Mouse (Mus musculus): ENCODE data around the gene Tgif1. TPM values are rescaled to one million over a fixed set of nuclear protein-coding genes. Genes with fewer than 3 reads are reported as not detected.
"Not testable (repeated sequence)": the region's sequence is repeated elsewhere in the genome, so short reads cannot be mapped to it uniquely, and the experiment has no call there.

Gene Tgif1
- total and polyA plus RNA-seq, 3 experiments = 44.5 to 74.4 (median 70.6) TPM

- Histone ChIP-seq H3K4me3 (replicated peaks in 1 of 3; ENCODE audit: low read depth in 2 of 3, low read length in 2 of 3, poor library complexity in 1 of 3) (no peak overlapping the region), H3K4me2 (ENCODE audit: insufficient read depth, low read depth, poor library complexity, severe bottlenecking) (no peak overlapping the region), H3K9ac (ENCODE audit: insufficient read depth, low read depth) (no peak overlapping the region), H3K27me3 (replicated peaks) (no peaks in the 10 kb centered on the region), H3K27ac (ENCODE audit: insufficient read depth, low read depth) (no peak overlapping the region), H3K4me1 (ENCODE audit: control insufficient read depth in 1 of 2, insufficient read depth in 2 of 2) (peaks cover 16% of the 10 kb centered on the region in 2 experiments), H3K9me3 (replicated peaks; ENCODE audit: low read length) (peaks cover 3% of the 10 kb centered on the region), H3K36me3 (replicated peaks in 1 of 2; ENCODE audit: control insufficient read depth in 1 of 2, insufficient read depth in 1 of 2, low read length in 1 of 2) (peaks cover 0 to 7% of the 10 kb centered on the region in 2 experiments), H3K79me2 (replicated peaks; ENCODE audit: control insufficient read depth, extremely low read depth, insufficient read depth, poor library complexity, severe bottlenecking) (no peaks in the 10 kb centered on the region)
- TF ChIP-seq KAT2A (IDR thresholded peaks at IDR 0.05; ENCODE audit: insufficient replicate concordance, low read length) (no peak), USF1 (IDR thresholded peaks at IDR 0.05; ENCODE audit: low read depth, low read length) (no peak), ZMIZ1 (IDR thresholded peaks at IDR 0.05; ENCODE audit: low read depth, low read length) (no peak), GABPA (IDR thresholded peaks at IDR 0.05; ENCODE audit: insufficient replicate concordance, low read depth, low read length) (no peak), NRF1 (IDR thresholded peaks at IDR 0.05; ENCODE audit: low read depth, low read length) (no peak)
- dilution Hi-C loops (cut with MboI; ENCODE audit: extremely low pct_ligation_motif_present, extremely low pct_unique_long_range_greater_than_20kb, low sequenced_read_pairs) (no loop called here), in situ Hi-C loops (cut with MboI; ENCODE audit: low pct_ligation_motif_present, low pct_unique_long_range_greater_than_20kb, low sequenced_read_pairs) (no loop called here)
- no peak for DNase-seq (ENCODE audit: extremely low read depth)
Measured at GRCm38 (mm10) chr17:70828569-70828968, 24.8 kb downstream of the Tgif1 start.

- H3K79me2 ChIP-seq (replicated peaks; ENCODE audit: control insufficient read depth, extremely low read depth, insufficient read depth, poor library complexity, severe bottlenecking) = no peaks in the 10 kb centered on the region
Measured at GRCm38 (mm10) chr17:70828180-70828528, 25.2 kb downstream of the Tgif1 start.

GRCm38 (mm10) chr17:70827463-70828179, 25.7 kb downstream of the Tgif1 start:
- H3K4me1 ChIP-seq (ENCODE audit: control insufficient read depth in 1 of 2, insufficient read depth in 2 of 2) = peaks cover 16% of the 10 kb centered on the region in 2 experiments
- H3K27ac ChIP-seq (ENCODE audit: insufficient read depth, low read depth); H3K4me3 ChIP-seq (replicated peaks in 1 of 3; ENCODE audit: low read depth in 2 of 3, low read length in 2 of 3, poor library complexity in 1 of 3); H3K9me3 ChIP-seq (replicated peaks; ENCODE audit: low read length); H3K4me2 ChIP-seq (ENCODE audit: insufficient read depth, low read depth, poor library complexity, severe bottlenecking); DNase-seq (ENCODE audit: extremely low read depth); in situ Hi-C loops (cut with MboI; ENCODE audit: low pct_ligation_motif_present, low pct_unique_long_range_greater_than_20kb, low sequenced_read_pairs); H3K79me2 ChIP-seq (replicated peaks; ENCODE audit: control insufficient read depth, extremely low read depth, insufficient read depth, poor library complexity, severe bottlenecking); dilution Hi-C loops (cut with MboI; ENCODE audit: extremely low pct_ligation_motif_present, extremely low pct_unique_long_range_greater_than_20kb, low sequenced_read_pairs); H3K27me3 ChIP-seq (replicated peaks); H3K9ac ChIP-seq (ENCODE audit: insufficient read depth, low read depth); H3K36me3 ChIP-seq (replicated peaks in 1 of 2; ENCODE audit: control insufficient read depth in 1 of 2, insufficient read depth in 1 of 2, low read length in 1 of 2): not testable (repeated sequence)

More at GRCm38 (mm10) chr17:70828180-70828528, 25.2 kb downstream of the Tgif1 start:
- peaks cover 16% of the 10 kb centered on the region in 2 experiments for H3K4me1 ChIP-seq (ENCODE audit: control insufficient read depth in 1 of 2, insufficient read depth in 2 of 2)
- no peak overlapping the region for H3K4me3 ChIP-seq (replicated peaks in 1 of 3; ENCODE audit: low read depth in 2 of 3, low read length in 2 of 3, poor library complexity in 1 of 3)
- peaks cover 3% of the 10 kb centered on the region for H3K9me3 ChIP-seq (replicated peaks; ENCODE audit: low read length)
- H3K27ac ChIP-seq (ENCODE audit: insufficient read depth, low read depth) = no peak overlapping the region
- H3K27me3 ChIP-seq (replicated peaks) = no peaks in the 10 kb centered on the region
- no peak for DNase-seq (ENCODE audit: extremely low read depth)
- TF ChIP-seq KAT2A (IDR thresholded peaks at IDR 0.05; ENCODE audit: insufficient replicate concordance, low read length) (no peak), TCF12 (IDR thresholded peaks at IDR 0.05; ENCODE audit: low read depth, low read length) (no peak), ZNF384 (IDR thresholded peaks at IDR 0.05; ENCODE audit: low read depth, low read length) (no peak), MAX (IDR thresholded peaks at IDR 0.05; ENCODE audit: low read length) (no peak), MAZ (IDR thresholded peaks at IDR 0.05; ENCODE audit: low read depth, low read length) (no peak), EP300 (IDR thresholded peaks at IDR 0.05; ENCODE audit: low read length) (no peak), MEF2A (IDR thresholded peaks at IDR 0.05; ENCODE audit: borderline replicate concordance, low read depth, low read length) (no peak), ETS1 (conservative IDR thresholded peaks at IDR 0.05; ENCODE audit: low read depth, low read length) (no peak), JUN (IDR thresholded peaks at IDR 0.05; ENCODE audit: insufficient read depth, low read depth, low read length) (no peak), JUND (conservative IDR thresholded peaks at IDR 0.05; ENCODE audit: low read depth, low read length) (no peak), NELFE (IDR thresholded peaks at IDR 0.05; ENCODE audit: low read depth, low read length) (no peak)
- peaks cover 0 to 7% of the 10 kb centered on the region in 2 experiments for H3K36me3 ChIP-seq (replicated peaks in 1 of 2; ENCODE audit: control insufficient read depth in 1 of 2, insufficient read depth in 1 of 2, low read length in 1 of 2)
- no peak overlapping the region for H3K4me2 ChIP-seq (ENCODE audit: insufficient read depth, low read depth, poor library complexity, severe bottlenecking)
- no peak overlapping the region for H3K9ac ChIP-seq (ENCODE audit: insufficient read depth, low read depth)
- dilution Hi-C loops (cut with MboI; ENCODE audit: extremely low pct_ligation_motif_present, extremely low pct_unique_long_range_greater_than_20kb, low sequenced_read_pairs) = no loop called here
- in situ Hi-C loops (cut with MboI; ENCODE audit: low pct_ligation_motif_present, low pct_unique_long_range_greater_than_20kb, low sequenced_read_pairs) = no loop called here

All from CH12.LX (cell line).